Mouse (Mus musculus): Measurements from ENCODE around the gene Arrdc2. TPM values are rescaled to one million over a fixed set of nuclear protein-coding genes. Genes with fewer than 3 reads are reported as not detected.

Gene Arrdc2
- polyA plus RNA-seq (2012; rRNA removed): 19.8 and 26.2 TPM in 2 replicates

GRCm38 (mm10) chr8:70839408-70840351, at the start of gene Arrdc2:
Gene Arrdc2 (minus strand): TSS chr8:70839720.
- H3K36me3 ChIP-seq (ENCODE audit: control insufficient read depth, insufficient read depth, low read length): no peaks in the 10 kb centered on the region
- no peaks in the 10 kb centered on the region for H3K27me3 ChIP-seq (replicated peaks; ENCODE audit: control insufficient read depth, insufficient read depth, low read length)
- DNase-seq: peak; percentile 100
- peak; percentile 99 for TF ChIP-seq POLR2A (IDR thresholded peaks at IDR 0.05; ENCODE audit: low read depth, low read length)
- no peak for TF ChIP-seq CTCF (conservative IDR thresholded peaks at IDR 0.05; ENCODE audit: insufficient read depth, insufficient read length, low read depth, low read length)
- peak within 1 kb of the TSS; percentile 87 for H3K27ac ChIP-seq (ENCODE audit: insufficient read depth, low read depth, low read length)
- WGBS: 2% methylated on average over 55 of the region's 55 CpGs
- peaks cover 3% of the 10 kb centered on the region; the same call in 1 of the 2 replicates for H3K4me1 ChIP-seq (ENCODE audit: control insufficient read depth, insufficient read depth, low read length)
- H3K4me3 ChIP-seq (ENCODE audit: insufficient read depth, low read depth, low read length): peak within 1 kb of the TSS; percentile 70

GRCm38 (mm10) chr8:70887669-70888068, 48.1 kb upstream of the Arrdc2 start:
- H3K27ac ChIP-seq (ENCODE audit: insufficient read depth, low read depth, low read length): no peak overlapping the region
- DNase-seq: peak; percentile 42
- no peaks in the 10 kb centered on the region for H3K4me1 ChIP-seq (ENCODE audit: control insufficient read depth, insufficient read depth, low read length)
- 8% methylated on average over 15 of the region's 18 CpGs for WGBS
- no peak for TF ChIP-seq CTCF (conservative IDR thresholded peaks at IDR 0.05; ENCODE audit: insufficient read depth, insufficient read length, low read depth, low read length)
- no peak for TF ChIP-seq POLR2A (IDR thresholded peaks at IDR 0.05; ENCODE audit: low read depth, low read length)
- no peaks in the 10 kb centered on the region for H3K36me3 ChIP-seq (ENCODE audit: control insufficient read depth, insufficient read depth, low read length)
- H3K27me3 ChIP-seq (replicated peaks; ENCODE audit: control insufficient read depth, insufficient read depth, low read length): no peaks in the 10 kb centered on the region
- no peak overlapping the region for H3K4me3 ChIP-seq (ENCODE audit: insufficient read depth, low read depth, low read length)

- TF ChIP-seq POLR2A (IDR thresholded peaks at IDR 0.05; ENCODE audit: low read depth, low read length) (no peak), CTCF (conservative IDR thresholded peaks at IDR 0.05; ENCODE audit: insufficient read depth, insufficient read length, low read depth, low read length) (no peak)
- Histone ChIP-seq H3K27ac (ENCODE audit: insufficient read depth, low read depth, low read length) (no peak overlapping the region), H3K36me3 (ENCODE audit: control insufficient read depth, insufficient read depth, low read length) (no peaks in the 10 kb centered on the region), H3K4me3 (ENCODE audit: insufficient read depth, low read depth, low read length) (no peak overlapping the region), H3K4me1 (ENCODE audit: control insufficient read depth, insufficient read depth, low read length) (no peaks in the 10 kb centered on the region), H3K27me3 (replicated peaks; ENCODE audit: control insufficient read depth, insufficient read depth, low read length) (no peaks in the 10 kb centered on the region)
- DNase-seq: no peak
- WGBS: 15% methylated on average over 12 of the region's 12 CpGs
These were observed 46.1 kb upstream of the Arrdc2 start for GRCm38 (mm10) chr8:70885612-70886011.

GRCm38 (mm10) chr8:70884683-70885082, 45.2 kb upstream of the Arrdc2 start:
- DNase-seq: no peak
- TF ChIP-seq CTCF (conservative IDR thresholded peaks at IDR 0.05; ENCODE audit: insufficient read depth, insufficient read length, low read depth, low read length) (no peak), POLR2A (IDR thresholded peaks at IDR 0.05; ENCODE audit: low read depth, low read length) (no peak)
- Histone ChIP-seq H3K4me3 (ENCODE audit: insufficient read depth, low read depth, low read length) (no peak overlapping the region), H3K27me3 (replicated peaks; ENCODE audit: control insufficient read depth, insufficient read depth, low read length) (no peaks in the 10 kb centered on the region), H3K27ac (ENCODE audit: insufficient read depth, low read depth, low read length) (no peak overlapping the region), H3K4me1 (ENCODE audit: control insufficient read depth, insufficient read depth, low read length) (no peaks in the 10 kb centered on the region), H3K36me3 (ENCODE audit: control insufficient read depth, insufficient read depth, low read length) (no peaks in the 10 kb centered on the region)
- 81% methylated on average over 10 of the region's 10 CpGs for WGBS

GRCm38 (mm10) chr8:70884186-70884585, 44.7 kb upstream of the Arrdc2 start:
- H3K27me3 ChIP-seq (replicated peaks; ENCODE audit: control insufficient read depth, insufficient read depth, low read length): no peaks in the 10 kb centered on the region
- no peak for DNase-seq
- no peaks in the 10 kb centered on the region for H3K36me3 ChIP-seq (ENCODE audit: control insufficient read depth, insufficient read depth, low read length)
- 81% methylated on average over 4 of the region's 4 CpGs for WGBS
- H3K27ac ChIP-seq (ENCODE audit: insufficient read depth, low read depth, low read length): no peak overlapping the region
- no peak for TF ChIP-seq CTCF (conservative IDR thresholded peaks at IDR 0.05; ENCODE audit: insufficient read depth, insufficient read length, low read depth, low read length)
- TF ChIP-seq POLR2A (IDR thresholded peaks at IDR 0.05; ENCODE audit: low read depth, low read length): no peak
- H3K4me1 ChIP-seq (ENCODE audit: control insufficient read depth, insufficient read depth, low read length): no peaks in the 10 kb centered on the region
- no peak overlapping the region for H3K4me3 ChIP-seq (ENCODE audit: insufficient read depth, low read depth, low read length)

- Histone ChIP-seq H3K27me3 (replicated peaks; ENCODE audit: control insufficient read depth, insufficient read depth, low read length) (no peaks in the 10 kb centered on the region), H3K36me3 (ENCODE audit: control insufficient read depth, insufficient read depth, low read length) (no peaks in the 10 kb centered on the region), H3K27ac (ENCODE audit: insufficient read depth, low read depth, low read length) (peak overlapping the region; percentile 43; the same call in 1 of the 2 replicates), H3K4me3 (ENCODE audit: insufficient read depth, low read depth, low read length) (no peak overlapping the region), H3K4me1 (ENCODE audit: control insufficient read depth, insufficient read depth, low read length) (no peaks in the 10 kb centered on the region)
- TF ChIP-seq POLR2A (IDR thresholded peaks at IDR 0.05; ENCODE audit: low read depth, low read length): no peak
- no peak for TF ChIP-seq CTCF (conservative IDR thresholded peaks at IDR 0.05; ENCODE audit: insufficient read depth, insufficient read length, low read depth, low read length)
- DNase-seq: no peak
- 25% methylated on average over 11 of the region's 11 CpGs for WGBS
These were observed 41.0 kb upstream of the Arrdc2 start for GRCm38 (mm10) chr8:70880546-70880945.

GRCm38 (mm10) chr8:70880126-70880525, 40.6 kb upstream of the Arrdc2 start:
- DNase-seq: peak; percentile 55
- WGBS: 8% methylated on average over 4 of the region's 4 CpGs

More at GRCm38 (mm10) chr8:70880126-70880525, 40.6 kb upstream of the Arrdc2 start:
- Histone ChIP-seq H3K27me3 (replicated peaks; ENCODE audit: control insufficient read depth, insufficient read depth, low read length) (no peaks in the 10 kb centered on the region), H3K27ac (ENCODE audit: insufficient read depth, low read depth, low read length) (peak overlapping the region; percentile 43; the same call in 1 of the 2 replicates), H3K4me1 (ENCODE audit: control insufficient read depth, insufficient read depth, low read length) (no peaks in the 10 kb centered on the region), H3K4me3 (ENCODE audit: insufficient read depth, low read depth, low read length) (no peak overlapping the region), H3K36me3 (ENCODE audit: control insufficient read depth, insufficient read depth, low read length) (no peaks in the 10 kb centered on the region)
- TF ChIP-seq POLR2A (IDR thresholded peaks at IDR 0.05; ENCODE audit: low read depth, low read length) (no peak), CTCF (conservative IDR thresholded peaks at IDR 0.05; ENCODE audit: insufficient read depth, insufficient read length, low read depth, low read length) (no peak)
